Mouse (Mus musculus) stomach, postnatal 0 days (tissue): Measurements from ENCODE around the gene Git2.

ENCODE experiments used
- CTCF ChIP-seq: IDR thresholded peaks from 2 replicates; pipeline ENCODE4 v1.5.1; 2016; ENCODE audit warnings: antibody characterized with exemption, low read depth, mild to moderate bottlenecking, moderate library complexity
- EP300 ChIP-seq: optimal IDR thresholded peaks from 2 replicates; pipeline ENCODE3; 2016; ENCODE audit warnings: antibody characterized with exemption

DNA sequence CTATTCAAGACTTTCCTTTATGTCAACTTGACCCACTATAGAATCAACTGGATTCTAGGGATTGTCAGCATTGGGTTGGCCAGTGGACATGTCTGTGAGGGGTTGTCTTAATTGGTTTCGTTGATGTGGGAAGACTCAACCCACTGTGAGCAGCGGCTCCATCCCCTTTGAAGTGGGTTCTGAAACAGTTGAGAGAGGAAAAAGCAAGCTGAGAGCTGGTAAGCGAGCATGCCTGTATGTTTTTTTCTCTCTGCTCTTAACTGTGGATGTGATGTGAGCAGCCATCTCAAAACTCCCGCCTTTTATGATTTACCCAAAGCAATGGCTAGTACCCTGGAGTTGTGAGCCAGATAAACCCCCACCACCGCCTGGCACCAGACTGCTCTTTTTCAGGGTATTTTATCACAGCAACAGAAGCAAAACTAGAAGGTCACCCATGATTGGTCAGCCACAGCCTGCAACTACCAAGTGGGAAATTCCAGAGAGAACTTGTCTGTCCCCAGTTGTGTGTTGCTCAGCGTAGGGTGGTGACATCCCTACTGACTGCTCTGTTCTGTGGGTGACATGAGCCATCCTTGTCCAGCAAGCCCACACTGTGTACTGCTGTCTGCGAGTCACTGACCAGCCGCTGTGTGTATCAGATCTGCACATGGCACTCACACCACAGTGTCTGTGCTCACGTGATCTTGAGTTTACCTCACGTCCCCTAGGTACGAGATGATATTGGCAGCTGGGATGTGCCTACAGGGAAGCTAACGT is 8.3 kb upstream of the Git2 start:
- TF ChIP-seq EP300 (no peak), CTCF (no peak)
